Mouse (Mus musculus) retina, embryonic 14.5 days (tissue): ENCODE measurements at regions not wholly inside any gene's neighbourhood (a gene's known extent, or its start where the extent isn't known, plus 50 kb on each side); places are given as distances from the start of the nearest gene placed in this dataset.
"Not testable (repeated sequence)": the region's sequence is repeated elsewhere in the genome, so short reads cannot be mapped to it uniquely, and the experiment has no call there.

Source experiments
- DNase-seq: peaks from one replicate; pipeline ENCODE4 v3.0.0-alpha.2; 2015; ENCODE audit warnings: low spot score

- DNase-seq = no peak
Observed at GRCm38 (mm10) chr3:49686182-49686895, 70.8 kb downstream of the Pcdh18 start.

- DNase-seq = no peak
Observed at GRCm38 (mm10) chr3:49674921-49675320, 82.2 kb downstream of the Pcdh18 start.

- DNase-seq = no peak
Observed at GRCm38 (mm10) chr3:49672685-49673184, 84.4 kb downstream of the Pcdh18 start.

- DNase-seq = no peak
Observed at GRCm38 (mm10) chr3:49667543-49668338, 89.4 kb downstream of the Pcdh18 start.

GRCm38 (mm10) chr3:49666516-49666915 lies 90.6 kb downstream of the Pcdh18 start:
- no peak for DNase-seq

- no peak for DNase-seq
Observed at GRCm38 (mm10) chr3:49648895-49649175, 108.3 kb downstream of the Pcdh18 start.

- DNase-seq = no peak
Observed at GRCm38 (mm10) chr3:49648040-49648894, 108.9 kb downstream of the Pcdh18 start.

GRCm38 (mm10) chr3:49644993-49645392 lies 112.1 kb downstream of the Pcdh18 start:
- DNase-seq = no peak

GRCm38 (mm10) chr3:49643871-49644270 lies 113.3 kb downstream of the Pcdh18 start:
- no peak for DNase-seq

GRCm38 (mm10) chr3:49641966-49642758 lies 115.0 kb downstream of the Pcdh18 start:
- DNase-seq = peak; percentile 65

GRCm38 (mm10) chr3:49641411-49641810 lies 115.7 kb downstream of the Pcdh18 start:
- DNase-seq = peak; percentile 37

- DNase-seq = no peak
Observed at GRCm38 (mm10) chr3:49638601-49639000, 118.5 kb downstream of the Pcdh18 start.

- DNase-seq = no peak
Observed at GRCm38 (mm10) chr3:49636676-49637075, 120.4 kb downstream of the Pcdh18 start.

- DNase-seq = no peak
Observed at GRCm38 (mm10) chr3:49592706-49593451, 164.2 kb downstream of the Pcdh18 start.

GRCm38 (mm10) chr3:49590234-49590633 lies 166.9 kb downstream of the Pcdh18 start:
- DNase-seq = no peak

GRCm38 (mm10) chr3:49586531-49587168 lies 170.5 kb downstream of the Pcdh18 start:
- no peak for DNase-seq

- DNase-seq = not testable (repeated sequence)
Observed at GRCm38 (mm10) chr3:49585962-49586361, 171.2 kb downstream of the Pcdh18 start.

GRCm38 (mm10) chr3:49566769-49567729 lies 190.1 kb downstream of the Pcdh18 start:
- DNase-seq = no peak

GRCm38 (mm10) chr3:49527642-49528041 lies 229.5 kb downstream of the Pcdh18 start:
- no peak for DNase-seq
